Mouse (Mus musculus) urinary bladder, postnatal 36 days (tissue): ENCODE data around the gene Dlg5.

Experiments
- DNase-seq, 2 experiments: peaks; one replicate each; pipeline ENCODE4 v3.0.0; 2022; ENCODE audit warnings: low spot score in 2 of 2, mixed read lengths in 1 of 2

Gene Dlg5

GRCm38 (mm10) chr14:24125069-24125468 is 120.7 kb downstream of the Dlg5 start:
- DNase-seq: no peak

GRCm38 (mm10) chr14:24124171-24124570 is 121.5 kb downstream of the Dlg5 start:
- no peak for DNase-seq

GRCm38 (mm10) chr14:24106734-24107133 is 139.0 kb downstream of the Dlg5 start:
- no peak for DNase-seq

DNA sequence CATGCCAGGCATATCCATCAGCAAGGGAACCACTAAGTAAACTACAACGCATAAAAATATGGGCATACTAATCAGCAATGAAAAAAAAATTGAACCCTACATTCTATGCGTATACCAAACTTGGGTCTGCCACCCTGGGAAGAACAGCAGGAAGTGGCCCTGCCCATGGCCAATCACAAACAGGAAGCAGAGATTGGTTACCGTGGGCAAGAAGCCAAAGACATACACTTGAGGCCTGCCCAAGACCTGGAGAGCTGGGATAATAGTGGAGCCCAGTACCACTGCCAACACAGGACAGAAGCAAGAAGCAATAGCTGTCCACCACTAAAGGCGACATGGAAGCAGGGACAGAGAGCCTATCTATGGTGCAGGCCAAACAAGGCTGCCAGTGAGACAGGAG is 146.9 kb downstream of the Dlg5 start:
- DNase-seq: no peak

DNA sequence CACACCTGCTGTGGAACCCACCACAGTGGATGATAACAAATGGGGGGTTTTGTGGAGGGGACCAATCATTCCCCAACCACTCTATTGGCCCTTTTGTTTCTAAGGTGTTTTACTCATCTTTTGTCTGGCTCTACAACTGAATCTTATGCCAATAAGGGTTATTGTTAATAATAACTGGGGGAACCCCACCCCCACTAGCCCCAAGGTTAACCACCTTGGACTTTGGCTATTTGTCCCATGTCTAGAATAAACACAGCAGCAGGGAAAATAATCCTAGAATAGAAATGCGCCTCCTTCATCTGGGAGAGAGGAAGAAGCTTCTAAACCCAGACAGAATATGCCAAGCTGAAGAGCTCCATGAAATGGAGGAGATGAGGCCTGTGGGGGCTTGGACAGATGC is 151.1 kb downstream of the Dlg5 start:
- DNase-seq: no peak

GRCm38 (mm10) chr14:24093221-24093620 is 152.5 kb downstream of the Dlg5 start:
- no peak for DNase-seq

- DNase-seq: no peak
Observed at GRCm38 (mm10) chr14:24092391-24092790, 153.3 kb downstream of the Dlg5 start.

- no peak for DNase-seq
Observed at GRCm38 (mm10) chr14:24090790-24091189, 154.9 kb downstream of the Dlg5 start.

GRCm38 (mm10) chr14:24089181-24089580 is 156.5 kb downstream of the Dlg5 start:
- no peak for DNase-seq

GRCm38 (mm10) chr14:24087430-24087829 is 158.3 kb downstream of the Dlg5 start:
- no peak for DNase-seq

GRCm38 (mm10) chr14:24086481-24086880 is 159.2 kb downstream of the Dlg5 start:
- DNase-seq: no peak
